Mouse (Mus musculus) gastrocnemius, adult 18-20 months (tissue): ENCODE data around the gene Cdk18. TPM values are rescaled to one million over a fixed set of nuclear protein-coding genes. Genes with fewer than 3 reads are reported as not detected.

ENCODE experiments used
- DNase-seq: peaks from one replicate; pipeline ENCODE4 v3.0.0; 2021; ENCODE audit warnings: low spot score
- total RNA-seq, 2 experiments: library from RNA; stranded (reverse); gene quantifications; 2 replicates each; pipeline ENCODE4 v1.2.3; 2021

Cdk18 gene
- total RNA-seq, 2 experiments from 2014 or later: 5.0 to 6.1 TPM

- no peak for DNase-seq
These were observed 26.4 kb downstream of the Cdk18 start for GRCm38 (mm10) chr1:132113098-132113497.

DNA sequence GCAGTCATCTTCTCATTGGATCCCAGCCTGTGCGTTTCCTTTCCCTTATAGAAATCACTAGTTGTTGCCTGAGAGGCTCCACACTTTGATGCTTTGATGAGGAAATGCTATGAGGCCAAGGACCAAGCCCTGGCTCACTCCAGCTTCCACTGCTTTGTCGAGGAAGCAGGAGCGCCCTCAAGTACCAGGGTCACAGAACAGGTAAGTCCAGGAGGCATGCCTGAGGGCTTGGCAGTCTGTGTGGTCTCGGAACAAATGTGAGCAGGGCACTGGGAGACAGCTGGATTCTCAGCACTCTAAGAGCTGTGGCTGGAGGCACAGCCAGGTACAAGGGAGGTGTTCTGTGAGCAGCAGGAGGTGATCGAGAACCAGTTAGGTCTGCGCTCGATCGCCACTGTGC is 27.1 kb downstream of the Cdk18 start:
- DNase-seq: no peak

DNA sequence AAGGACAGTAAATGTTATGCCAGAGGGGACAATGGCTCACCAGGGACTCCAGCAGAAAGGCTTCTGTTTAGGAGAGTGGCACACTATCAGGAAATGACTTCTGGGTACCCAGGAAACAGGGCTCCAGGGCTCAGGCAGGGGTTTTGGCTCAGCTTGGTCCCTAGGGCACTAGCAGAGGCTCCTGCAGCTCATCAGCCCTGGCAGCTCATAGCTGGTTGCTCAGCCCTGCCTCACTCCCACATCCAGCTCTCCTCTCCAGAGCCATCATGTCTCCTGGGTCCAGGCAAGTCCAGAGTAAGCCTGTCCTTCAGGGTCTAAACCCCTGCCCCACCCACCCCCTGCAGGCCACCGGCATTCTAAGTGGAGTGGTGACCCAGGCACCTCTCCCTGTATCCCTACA is 28.1 kb downstream of the Cdk18 start:
- DNase-seq: no peak

DNA sequence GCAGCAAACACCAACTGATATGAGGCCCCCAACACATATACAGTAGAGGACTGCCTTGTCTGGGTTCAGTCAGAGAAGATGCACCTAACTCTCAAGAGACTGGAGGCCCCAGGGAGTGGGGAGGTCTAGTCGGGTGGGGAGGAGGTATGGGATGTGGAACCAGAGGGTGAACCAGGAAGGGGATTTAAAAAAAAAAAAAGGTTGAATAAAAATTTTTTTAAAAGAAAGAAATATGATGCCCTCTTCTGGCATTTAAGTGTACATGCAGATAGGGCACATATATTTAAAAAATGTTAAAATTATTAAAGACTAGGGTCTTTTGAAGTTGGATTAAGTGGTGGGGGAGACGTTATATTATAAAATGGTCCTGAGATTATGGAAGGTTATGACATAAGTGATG is 30.1 kb downstream of the Cdk18 start:
- DNase-seq: no peak

- DNase-seq: no peak
These were observed 35.1 kb downstream of the Cdk18 start for GRCm38 (mm10) chr1:132104353-132104752.

- DNase-seq: no peak
These were observed 37.4 kb downstream of the Cdk18 start for GRCm38 (mm10) chr1:132101953-132102697.

GRCm38 (mm10) chr1:132099775-132100174 is 39.7 kb downstream of the Cdk18 start:
- DNase-seq: no peak

DNA sequence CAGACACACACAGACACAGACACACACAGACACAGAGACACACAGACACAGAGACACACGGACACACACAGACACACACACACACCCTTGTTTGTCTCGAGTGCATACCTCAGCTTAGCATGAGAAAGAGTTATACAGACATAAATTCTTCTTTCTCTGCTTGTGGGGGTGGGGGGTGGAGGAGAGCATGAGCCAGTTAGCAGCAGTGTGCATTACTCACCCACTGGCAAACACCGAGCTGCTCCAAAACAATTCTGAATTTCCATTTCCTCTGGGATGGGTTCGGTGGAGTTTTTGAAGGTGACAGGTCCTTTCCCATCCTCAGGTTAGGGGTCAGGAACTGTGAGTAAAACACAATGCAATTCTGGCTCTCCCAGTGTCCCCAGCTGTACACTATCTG is 40.5 kb downstream of the Cdk18 start:
- DNase-seq: no peak

GRCm38 (mm10) chr1:132098076-132098475 is 41.4 kb downstream of the Cdk18 start:
- no peak for DNase-seq

GRCm38 (mm10) chr1:132095356-132096004 is 44.0 kb downstream of the Cdk18 start:
- peak; percentile 7 for DNase-seq

- no peak for DNase-seq
These were observed 46.2 kb downstream of the Cdk18 start for GRCm38 (mm10) chr1:132093269-132093668.

DNA sequence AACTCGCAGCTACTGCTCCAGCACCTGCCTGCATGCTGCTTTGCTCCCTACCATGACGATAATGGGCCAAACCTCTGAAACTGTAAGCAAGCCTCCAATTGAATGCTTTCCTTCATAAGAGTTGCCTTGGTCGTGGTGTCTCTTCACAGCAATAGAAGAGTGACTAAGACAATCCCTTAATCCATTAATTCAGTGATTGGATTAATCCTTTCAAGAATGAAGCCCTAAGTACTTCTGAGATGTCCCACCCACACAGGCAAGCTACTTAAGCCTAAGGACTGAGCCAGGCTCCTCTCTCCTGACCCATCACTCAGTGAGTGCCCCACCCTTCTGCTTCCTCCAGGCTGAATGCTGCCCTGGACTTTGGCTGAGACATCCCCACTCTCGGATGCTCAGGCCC is 49.2 kb downstream of the Cdk18 start:
- DNase-seq: no peak

DNA sequence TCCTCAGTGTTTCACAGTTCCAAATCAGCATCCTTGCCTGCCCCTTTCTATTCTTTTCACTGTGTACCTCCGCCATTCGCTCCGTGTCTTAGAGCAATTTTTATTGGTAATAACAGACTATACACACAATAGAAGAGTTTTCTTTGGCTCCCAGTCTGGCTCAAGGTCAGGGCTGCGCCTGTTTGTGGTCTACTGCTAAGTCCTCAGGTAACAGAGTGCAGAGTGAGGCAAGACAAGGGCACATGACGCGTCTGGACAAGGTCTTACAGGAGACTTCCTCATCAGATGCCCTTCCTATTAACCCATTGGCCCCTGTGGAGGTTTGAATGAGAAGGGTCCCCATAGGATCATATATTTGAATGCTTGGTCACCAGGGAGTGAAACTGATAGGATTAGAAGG is 49.7 kb downstream of the Cdk18 start:
- no peak for DNase-seq

DNA sequence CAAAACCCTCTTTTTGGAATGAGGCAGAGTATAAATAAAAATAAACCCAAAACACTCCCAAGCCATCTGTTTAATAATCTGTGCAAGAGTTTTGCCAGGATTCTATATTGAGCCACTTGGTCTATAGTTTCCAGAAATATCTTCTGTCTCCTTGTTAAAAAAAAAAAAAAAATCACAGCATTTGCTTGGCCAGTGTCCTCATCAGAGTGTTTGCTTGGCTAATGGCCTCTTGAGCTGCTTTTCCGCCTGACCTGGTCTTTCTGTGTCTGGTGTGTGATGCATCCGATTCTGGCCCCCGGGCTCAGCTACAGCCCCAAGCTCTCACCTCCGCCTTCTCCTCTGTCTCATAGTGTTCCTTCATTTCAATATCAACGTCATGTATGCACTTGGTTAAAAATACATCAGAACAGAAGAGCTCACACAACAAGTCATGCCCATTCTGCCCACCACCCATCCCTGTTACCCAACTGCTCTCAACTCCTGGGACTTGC is 51.3 kb downstream of the Cdk18 start:
- DNase-seq: no peak

DNA sequence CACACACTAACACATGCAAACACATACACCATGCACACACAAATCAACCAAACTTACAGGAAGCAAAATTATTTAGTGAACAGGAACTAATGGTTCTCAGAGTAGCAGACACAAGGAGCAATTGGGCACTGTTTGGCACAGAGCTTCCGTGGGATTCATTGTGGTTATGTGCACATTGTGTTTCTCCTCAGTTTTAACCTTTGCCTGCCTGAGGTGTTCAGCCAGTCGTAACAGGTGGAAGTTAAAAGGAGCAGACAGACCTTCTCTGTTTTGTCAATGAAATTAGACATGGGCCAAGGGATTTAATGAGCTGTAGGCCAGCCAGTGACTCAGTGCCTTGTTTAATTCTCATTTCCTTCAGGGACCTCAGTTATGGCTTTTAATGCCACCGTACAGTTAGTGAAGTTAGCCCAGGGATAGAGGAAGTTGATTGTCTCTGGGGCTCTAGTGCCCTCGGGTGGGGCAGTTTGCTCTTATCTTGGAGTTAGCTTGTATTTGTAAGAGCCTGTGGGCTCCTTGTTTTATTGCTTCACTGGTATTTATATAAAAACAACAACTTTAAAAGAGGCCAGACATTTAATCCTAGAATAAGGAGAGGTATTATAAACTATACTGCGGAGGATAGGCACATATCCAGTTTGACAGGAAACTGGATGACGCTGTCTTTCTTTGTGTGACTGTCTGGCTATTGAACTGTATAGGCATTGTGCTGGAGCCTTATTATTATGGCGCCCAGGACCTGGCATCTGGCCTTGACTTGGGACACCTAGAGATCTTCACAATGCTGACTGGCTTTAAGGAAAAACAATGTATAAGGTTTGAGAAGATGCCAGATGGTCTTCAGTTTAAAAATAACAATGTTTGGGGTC is 54.1 kb downstream of the Cdk18 start:
- DNase-seq: no peak

- no peak for DNase-seq
These were observed 61.1 kb downstream of the Cdk18 start for GRCm38 (mm10) chr1:132078413-132078812.

GRCm38 (mm10) chr1:132075576-132075975 is 63.9 kb downstream of the Cdk18 start:
- no peak for DNase-seq

GRCm38 (mm10) chr1:132070659-132071058 is 68.8 kb downstream of the Cdk18 start:
- DNase-seq: no peak

DNA sequence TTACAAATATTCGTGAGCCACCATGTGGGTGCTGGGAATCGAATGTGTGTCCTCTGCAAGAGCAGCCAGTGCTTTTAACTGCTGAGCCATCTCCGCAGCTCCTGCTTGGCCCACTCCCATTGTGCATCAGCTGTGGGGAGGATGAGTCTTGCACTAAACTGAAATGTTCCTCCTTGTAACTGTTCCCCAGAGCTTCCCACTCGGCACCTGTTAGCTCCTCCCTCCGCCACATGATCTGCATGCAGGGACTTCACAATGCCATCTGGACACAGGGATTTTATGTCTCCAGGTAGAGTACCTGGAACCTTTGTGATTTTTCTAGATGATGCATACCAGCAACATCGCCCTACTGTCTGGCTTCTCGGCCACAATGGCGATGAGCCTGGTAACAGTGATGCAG is 70.0 kb downstream of the Cdk18 start:
- no peak for DNase-seq

DNA sequence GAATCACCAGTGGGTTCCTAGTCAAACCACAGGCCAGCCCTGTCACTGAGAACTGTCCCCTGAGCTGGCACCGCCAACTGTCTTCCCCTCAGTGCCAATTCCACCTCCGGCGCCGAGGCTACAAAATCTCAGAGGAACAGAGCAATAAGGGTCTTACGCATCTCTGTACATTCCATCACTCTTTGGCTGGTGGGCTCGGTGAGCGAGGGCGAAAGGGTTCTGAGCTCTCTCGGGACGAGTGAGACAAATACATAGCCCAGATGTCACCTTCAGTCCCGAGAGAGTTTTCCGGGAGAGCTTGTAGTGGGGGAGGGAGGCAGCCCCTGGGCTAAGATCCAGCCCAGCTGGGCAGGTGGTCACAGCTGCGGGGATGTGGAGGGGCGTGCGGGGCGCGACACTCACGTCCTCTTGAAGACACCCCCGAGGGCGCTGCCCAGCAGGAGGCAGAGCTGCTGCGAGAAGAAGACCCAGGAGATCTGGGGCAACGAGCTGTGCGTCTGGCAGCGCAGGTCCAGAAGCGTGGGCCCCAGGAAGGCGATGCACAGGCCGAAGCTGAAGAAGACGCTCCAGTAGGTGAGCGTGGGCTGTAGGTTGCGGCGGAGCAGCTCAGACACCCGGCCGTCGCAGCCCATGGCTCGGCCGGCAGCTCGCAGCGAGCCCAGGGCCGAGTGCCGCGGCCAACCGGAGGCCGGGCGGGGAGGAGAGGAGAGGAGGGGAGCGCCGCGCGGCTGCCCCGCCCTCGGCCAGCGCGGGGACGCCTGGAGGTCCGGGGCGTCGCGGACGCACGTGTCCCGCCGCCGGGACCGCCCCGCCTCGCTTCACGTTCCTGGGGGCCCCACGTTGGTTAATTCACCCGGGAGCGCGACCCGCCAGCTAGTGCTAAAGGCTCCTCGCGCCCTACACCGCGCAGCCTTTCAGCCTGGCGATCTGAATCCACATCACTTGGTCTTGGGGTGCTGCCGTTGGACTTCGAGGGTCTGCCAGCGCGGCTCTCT is 71.9 kb downstream of the Cdk18 start, which contains the start of gene Mfsd4a:
Mfsd4a (minus strand) TSS at position 802 of the 995 bp plus-strand sequence.
- DNase-seq: peak; percentile 22
